Comparison of ENCODE assay signal across 20 mouse cellular contexts in genomic region chr10:79978061-79978460, GRCm38 (mm10). TPM values are rescaled to one million over a fixed set of nuclear protein-coding genes. Genes with fewer than 3 reads are reported as not detected.
"Had no signal": no experiment of that assay in that cellular context is flagged by ENCODE, and none has a peak within 500 bp of the region (broad histone marks: within the 10 kb centered on the region; RNA-seq: fewer than 3 reads in every experiment).

No protein-coding gene starts in this region.

- H3K27me3 ChIP-seq: intestine, embryonic 15.5 days; kidney, embryonic 15.5 days; lung, embryonic 15.5 days had no signal

- H3K4me3 ChIP-seq: intestine, embryonic 15.5 days; kidney, embryonic 15.5 days; left cerebral cortex, adult 2 months; limb, embryonic 12.5 days; limb, embryonic 15.5 days; liver, embryonic 15.5 days; lung, embryonic 15.5 days; midbrain, embryonic 13.5 days; neural tube, embryonic 13.5 days had no signal

- DNase-seq: kidney, adult 11 months; kidney, postnatal 10 days; kidney, postnatal 36 days; layer of hippocampus, postnatal 36 days; lung, adult 18-20 months; lung, postnatal 10 days; lung, postnatal 36 days; thymus, adult 2 months; thymus, postnatal 14 days had no signal

- H3K9me3 ChIP-seq: intestine, embryonic 15.5 days; kidney, embryonic 15.5 days; limb, embryonic 12.5 days; limb, embryonic 15.5 days; lung, embryonic 15.5 days; midbrain, embryonic 13.5 days; neural tube, embryonic 13.5 days had no signal

- ATAC-seq: intestine, embryonic 15.5 days; midbrain, embryonic 13.5 days had no signal

- H3K27ac ChIP-seq: intestine, embryonic 15.5 days; kidney, embryonic 15.5 days; left cerebral cortex, adult 2 months; limb, embryonic 12.5 days; limb, embryonic 15.5 days; liver, embryonic 15.5 days; lung, embryonic 15.5 days; midbrain, embryonic 13.5 days; neural tube, embryonic 13.5 days had no signal

RNA-seq across cellular contexts. Expression of gene Grin3b, which starts 7.5 kb away (rescaled TPM):
- total RNA-seq: neutrophil, adult 5-6 weeks had no signal
- polyA plus RNA-seq: small intestine, adult 2 months had no signal
